Mouse (Mus musculus) brain, adult 10 weeks (tissue): ENCODE data around the gene Ugt1a10. TPM values are rescaled to one million over a fixed set of nuclear protein-coding genes. Genes with fewer than 3 reads are reported as not detected.

Source experiments
- polyA plus RNA-seq: library from polyadenylated mRNA; stranded (reverse); fragments of 350-450 nt; fragmentation: Illumina TruSeq; extraction: RNeasy Lipid Tissue Mini Kit (QIAGEN cat#74804); gene quantifications from one replicate; pipeline ENCODE4 v1.2.3, GENCODE M21; 2015; ENCODE audit warnings: low read depth, low replicate concordance

Ugt1a10 gene
- polyA plus RNA-seq = not detected

DNA sequence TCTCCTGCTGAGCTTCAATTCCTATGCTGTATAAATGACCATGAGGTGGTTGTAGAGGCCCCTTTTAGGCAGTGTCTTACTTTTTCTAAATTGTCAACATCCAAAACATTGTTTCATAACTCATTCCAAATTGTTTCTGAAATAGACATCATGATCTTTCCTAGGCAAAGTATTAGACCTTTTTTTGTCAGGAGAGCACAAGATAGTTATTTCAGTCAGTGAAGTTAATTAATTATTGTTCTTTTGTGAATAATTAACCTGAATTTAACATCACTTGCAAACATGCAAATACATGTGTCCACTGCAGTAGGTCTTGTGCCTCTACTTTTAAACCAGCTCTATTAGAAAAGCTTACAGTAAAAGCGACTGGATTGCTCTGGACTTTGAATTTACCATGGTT is at the start of gene Ugt1a10:
Gene Ugt1a10, plus strand, starts transcription at position 301 of the 400 bp plus-strand sequence.

DNA sequence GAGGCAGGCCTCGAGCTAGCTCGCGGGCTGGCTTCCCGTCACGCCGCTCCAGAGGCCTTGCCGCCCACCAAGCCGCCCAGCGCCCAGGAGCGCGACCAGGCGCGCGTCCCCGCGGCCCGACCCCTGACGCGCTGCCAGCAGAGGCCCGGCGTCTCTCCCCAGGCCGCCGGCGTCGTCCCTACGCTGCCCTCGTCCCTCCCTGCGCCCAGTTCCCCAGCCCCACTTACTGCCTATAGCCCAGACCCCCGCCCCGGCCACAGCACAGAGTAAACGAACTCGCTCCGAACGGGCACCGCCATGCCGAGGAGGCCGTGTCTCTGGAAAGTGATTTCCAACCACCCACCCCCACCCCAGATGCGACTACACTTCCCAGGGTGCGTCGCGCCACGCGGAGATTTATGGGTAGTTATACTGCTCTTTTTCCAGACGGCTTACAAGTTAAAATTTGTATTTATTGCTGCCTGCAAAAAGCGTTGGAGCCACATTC is 46.9 kb upstream of the Ugt1a10 start, which contains the start of gene Usp40:
Gene Usp40, minus strand, starts transcription at position 341 of the 487 bp plus-strand sequence.

GRCm38 (mm10) chr1:88070495-88070894 is 15.3 kb downstream of the Ugt1a10 start, which contains the start of gene Ugt1a9:
Gene Ugt1a9, plus strand, starts transcription at chr1:88070800.

GRCm38 (mm10) chr1:88087513-88087912 is 32.3 kb downstream of the Ugt1a10 start, which contains the start of gene Ugt1a8:
Gene Ugt1a8, plus strand, starts transcription at chr1:88087813.

DNA sequence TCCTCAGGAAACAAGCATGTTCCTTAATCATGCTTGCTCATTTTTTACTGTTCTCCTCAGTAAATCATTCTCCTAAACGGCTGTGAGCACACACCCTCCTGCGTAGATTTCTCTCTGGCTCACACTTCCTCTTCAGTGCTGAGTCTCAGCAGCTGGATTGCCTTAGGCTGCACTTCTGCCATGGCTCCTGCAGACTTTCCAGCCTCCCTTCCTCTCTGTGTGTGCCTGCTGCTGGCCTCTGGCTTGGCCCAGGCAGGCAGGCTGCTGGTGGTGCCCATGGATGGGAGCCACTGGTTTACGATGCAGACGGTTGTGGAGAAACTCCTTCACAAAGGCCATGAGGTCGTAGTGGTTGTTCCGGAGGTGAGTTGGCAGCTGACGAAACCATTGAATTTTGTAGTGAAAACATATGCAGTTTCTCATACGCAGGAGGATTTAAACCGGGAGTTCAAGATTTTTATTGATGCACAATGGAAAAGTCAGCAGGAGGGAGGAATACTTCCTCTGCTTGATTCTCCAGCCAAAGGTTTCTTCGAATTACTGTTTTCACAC is 39.8 kb downstream of the Ugt1a10 start, which contains the start of gene Ugt1a7c:
Gene Ugt1a7c, plus strand, starts transcription at position 122 of the 552 bp plus-strand sequence.

DNA sequence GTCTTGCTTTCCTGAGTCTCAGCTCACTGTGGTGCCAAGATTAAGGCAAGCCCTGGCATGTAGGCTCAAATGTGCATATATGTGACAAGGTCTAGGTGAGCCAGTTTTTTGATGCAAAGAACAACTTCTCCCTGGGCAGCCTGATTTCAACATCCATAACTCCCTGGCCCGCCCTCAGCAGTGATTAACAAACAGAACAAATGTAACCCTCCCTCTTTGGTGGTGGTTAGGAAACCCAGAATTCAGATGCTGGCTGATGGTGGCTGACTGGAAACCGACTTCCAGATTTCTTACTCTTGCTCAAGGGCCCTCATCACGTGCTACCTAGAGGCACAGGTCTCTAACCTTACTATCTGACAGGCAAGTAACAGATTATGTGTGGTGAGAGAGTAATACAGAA is 47.8 kb downstream of the Ugt1a10 start, which contains the start of gene Ugt1a6b:
Gene Ugt1a6b, plus strand, starts transcription at position 234 of the 400 bp plus-strand sequence.

GRCm38 (mm10) chr1:88134457-88135011 is 79.3 kb downstream of the Ugt1a10 start, which contains the start of gene Ugt1a6a:
Gene Ugt1a6a, plus strand, starts transcription at chr1:88134809.

DNA sequence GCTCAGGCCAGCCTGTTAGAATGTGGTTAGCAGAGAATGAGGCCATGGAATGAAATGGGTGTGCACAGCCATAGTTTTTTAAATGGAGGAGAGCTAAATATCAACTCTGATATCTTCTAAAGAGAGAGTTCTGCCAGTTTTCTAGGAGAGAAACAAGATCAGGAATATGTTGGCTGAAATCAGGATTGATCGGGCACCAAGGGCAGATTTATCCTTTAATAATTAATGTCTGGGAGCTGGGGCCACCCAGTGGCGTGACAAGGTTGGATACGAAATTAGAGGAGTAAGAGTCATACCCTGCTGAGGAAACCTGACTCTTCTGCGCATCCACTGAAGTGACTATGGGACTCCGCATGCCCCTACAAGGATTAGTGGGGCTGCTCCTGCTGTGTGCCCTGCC is 110.5 kb downstream of the Ugt1a10 start, which contains the start of gene Ugt1a5:
Gene Ugt1a5, plus strand, starts transcription at position 302 of the 400 bp plus-strand sequence.

GRCm38 (mm10) chr1:88200456-88200855 is 145.3 kb downstream of the Ugt1a10 start, which contains the start of gene Ugt1a2:
Gene Ugt1a2, plus strand, starts transcription at chr1:88200601.

GRCm38 (mm10) chr1:88205294-88205922 is 150.2 kb downstream of the Ugt1a10 start, which contains the start of gene Dnajb3:
Gene Dnajb3, minus strand, starts transcription at chr1:88205782.

DNA sequence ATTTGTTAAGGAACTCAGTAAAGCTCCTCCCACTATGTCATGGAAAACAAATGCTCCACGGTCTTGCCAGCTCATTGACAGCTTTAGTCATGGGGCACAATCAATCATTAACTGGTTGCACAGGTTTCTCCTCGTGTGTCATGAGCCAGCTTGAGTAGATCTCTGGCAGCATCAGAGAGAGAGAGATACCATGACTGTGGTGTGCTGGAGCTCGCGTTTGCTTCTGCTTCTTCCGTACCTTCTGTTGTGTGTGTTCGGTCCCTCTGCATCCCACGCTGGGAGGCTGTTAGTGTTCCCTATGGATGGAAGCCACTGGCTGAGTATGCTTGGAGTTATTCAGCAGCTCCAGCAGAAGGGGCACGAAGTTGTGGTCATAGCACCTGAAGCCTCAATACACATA is 156.6 kb downstream of the Ugt1a10 start, which contains the start of gene Ugt1a1:
Gene Ugt1a1, plus strand, starts transcription at position 148 of the 400 bp plus-strand sequence.

GRCm38 (mm10) chr1:88226670-88227379 is 171.6 kb downstream of the Ugt1a10 start, which contains the start of gene Mroh2a:
Gene Mroh2a, plus strand, starts transcription at chr1:88226986.

Other genes starting within 250 kb of the Ugt1a10 start
- gene Dgkd, start 202.1 kb upstream of the Ugt1a10 start, polyA plus RNA-seq = 47.6 TPM
- gene Usp40, start 46.8 kb upstream of the Ugt1a10 start, polyA plus RNA-seq = 11.7 TPM
- not detected for gene Ugt1a9, start 15.4 kb downstream of the Ugt1a10 start, polyA plus RNA-seq
- gene Ugt1a8, start 32.4 kb downstream of the Ugt1a10 start, polyA plus RNA-seq = not detected
- gene Ugt1a7c, start 39.7 kb downstream of the Ugt1a10 start, polyA plus RNA-seq = 1.1 TPM
- not detected for gene Ugt1a6b, start 47.9 kb downstream of the Ugt1a10 start, polyA plus RNA-seq
- 3.1 TPM for gene Ugt1a6a, start 79.4 kb downstream of the Ugt1a10 start, polyA plus RNA-seq
- not detected for gene Ugt1a5, start 110.6 kb downstream of the Ugt1a10 start, polyA plus RNA-seq
- not detected for gene Ugt1a2, start 145.2 kb downstream of the Ugt1a10 start, polyA plus RNA-seq
- gene Dnajb3, start 150.4 kb downstream of the Ugt1a10 start, polyA plus RNA-seq = 2.6 TPM
- gene Ugt1a1, start 156.6 kb downstream of the Ugt1a10 start, polyA plus RNA-seq = not detected
- gene Mroh2a, start 171.6 kb downstream of the Ugt1a10 start, polyA plus RNA-seq = 0.28 TPM
- 48.2 TPM for gene Hjurp, start 222.2 kb downstream of the Ugt1a10 start, polyA plus RNA-seq
- gene Trpm8, start 222.3 kb downstream of the Ugt1a10 start, polyA plus RNA-seq = 0.12 TPM